Mouse (Mus musculus) C2C12 (cell line): ENCODE measurements around the gene Gm20388. TPM values are rescaled to one million over a fixed set of nuclear protein-coding genes. Genes with fewer than 3 reads are reported as not detected.

Experiments used
- H3K27me3 ChIP-seq: one replicate; pipeline ENCODE4 v1.6.1; 2011; ENCODE audit not compliant: control insufficient read depth, insufficient read depth, insufficient read length
- H3K36me3 ChIP-seq: one replicate; pipeline ENCODE4 v1.6.1; 2011; ENCODE audit not compliant: control insufficient read depth, insufficient read depth
- H3K4me3 ChIP-seq: one replicate; pipeline ENCODE4 v1.5.1; 2011; ENCODE audit warnings: mild to moderate bottlenecking, control low read depth; ENCODE audit not compliant: poor library complexity, insufficient read depth, severe bottlenecking
- H3K79me2 ChIP-seq: one replicate; pipeline ENCODE4 v1.6.1; 2011; ENCODE audit not compliant: control insufficient read depth, insufficient read depth
- H3K79me3 ChIP-seq: one replicate; pipeline ENCODE4 v1.6.1; 2011; ENCODE audit warnings: low read depth, control low read depth
- H3ac ChIP-seq: one replicate; pipeline ENCODE3; 2011; ENCODE audit warnings: low read depth; ENCODE audit not compliant: control insufficient read depth, insufficient read length
- CEBPB ChIP-seq: IDR thresholded peaks from one replicate; pipeline ENCODE4 v1.6.1; 2011; ENCODE audit warnings: low read depth, mild to moderate bottlenecking, control low read depth, moderate library complexity
- CTCF ChIP-seq: IDR thresholded peaks from one replicate; pipeline ENCODE4 v1.5.1; 2011; ENCODE audit not compliant: control insufficient read depth, insufficient read depth, insufficient read length
- FOSL1 ChIP-seq: IDR thresholded peaks from one replicate; pipeline ENCODE4 v1.8.0; 2011; ENCODE audit warnings: mild to moderate bottlenecking, low read length; ENCODE audit not compliant: poor library complexity, insufficient read depth, severe bottlenecking
- MAX ChIP-seq: IDR thresholded peaks from one replicate; pipeline ENCODE4 v1.6.1; 2011; ENCODE audit warnings: mild to moderate bottlenecking, control low read depth
- MYOD1 ChIP-seq: IDR thresholded peaks from one replicate; pipeline ENCODE4 v1.6.1; 2011; ENCODE audit warnings: low read depth; ENCODE audit not compliant: control insufficient read depth, insufficient read length
- MYOG ChIP-seq: IDR thresholded peaks from one replicate; pipeline ENCODE4 v1.6.1; 2011; ENCODE audit not compliant: control insufficient read depth, insufficient read length; ENCODE audit errors: extremely low read depth
- USF1 ChIP-seq: IDR thresholded peaks from one replicate; pipeline ENCODE4 v1.6.1; 2011; ENCODE audit warnings: low read depth, mild to moderate bottlenecking, control low read depth, moderate library complexity
- polyA plus RNA-seq: library from polyadenylated mRNA; unstranded; fragments of >200 nt; fragmentation: generic; extraction: Trizol; gene quantifications from one replicate; pipeline ENCODE4 v1.2.1, GENCODE M21; 2012; ENCODE audit warnings: missing spikeins

Gene Gm20388
- polyA plus RNA-seq, 1 experiment, result 15.0 TPM

DNA sequence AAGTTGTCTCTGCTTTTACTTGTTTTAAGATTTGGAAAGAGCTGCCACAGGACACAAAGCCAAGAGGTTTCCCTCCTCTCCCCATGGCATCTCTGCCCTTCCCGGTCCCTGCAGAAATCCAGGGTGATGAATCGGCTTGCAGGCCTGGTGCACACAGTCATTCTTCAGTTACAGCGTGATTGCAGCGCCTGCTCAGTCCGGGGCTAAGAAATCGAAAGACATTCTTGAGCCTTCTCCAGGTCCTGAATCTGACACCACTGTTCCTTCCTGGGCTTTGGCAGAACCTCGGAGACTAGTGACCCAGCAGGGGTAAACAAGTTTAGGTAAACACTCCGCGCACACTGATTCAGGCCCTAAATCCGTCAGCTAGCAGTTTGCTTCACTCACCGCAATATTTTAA, 991.7 kb downstream of the Gm20388 start:
- H3K27me3 ChIP-seq, result peaks cover 61% of the 10 kb centered on the region
- TF ChIP-seq MYOD1, result no peak
- no peak for TF ChIP-seq MAX
- no peak for TF ChIP-seq CTCF
- no peak for TF ChIP-seq FOSL1
- TF ChIP-seq CEBPB, result no peak
- no peak for TF ChIP-seq MYOG
- no peak for TF ChIP-seq USF1
- H3K36me3 ChIP-seq, result no peaks in the 10 kb centered on the region

DNA sequence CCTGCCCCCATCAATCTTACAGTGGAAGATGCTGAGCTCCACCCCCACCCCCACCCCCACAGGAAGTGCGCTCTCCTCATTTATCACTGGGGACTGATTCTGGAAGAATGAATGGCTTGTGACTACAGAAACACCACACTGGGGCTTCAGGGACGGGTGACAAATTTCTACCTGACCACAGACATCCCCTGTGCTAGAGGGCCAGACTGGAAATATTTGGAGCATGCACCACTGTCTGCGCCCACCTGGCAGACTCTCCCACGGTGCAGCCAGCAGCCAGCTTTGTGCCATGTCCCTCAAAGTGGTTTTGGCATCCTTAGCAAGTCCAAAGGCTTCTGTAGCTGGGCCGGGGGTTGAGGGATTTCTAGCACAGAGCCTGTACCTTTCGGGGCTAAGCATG, 997.0 kb downstream of the Gm20388 start:
- Histone ChIP-seq H3K36me3 (no peaks in the 10 kb centered on the region), H3K79me3 (no peaks in the 10 kb centered on the region), H3K4me3 (no peak overlapping the region), H3K79me2 (no peaks in the 10 kb centered on the region), H3ac (no peak overlapping the region), H3K27me3 (peaks cover 47% of the 10 kb centered on the region)
- TF ChIP-seq MYOG (no peak), CTCF (no peak), MAX (no peak), MYOD1 (no peak), USF1 (no peak), CEBPB (no peak), FOSL1 (no peak)

More for the DNA sequence above, 991.7 kb downstream of the Gm20388 start:
- Histone ChIP-seq H3K79me2 (no peaks in the 10 kb centered on the region), H3K4me3 (no peak overlapping the region), H3K79me3 (no peaks in the 10 kb centered on the region), H3ac (no peak overlapping the region)

DNA sequence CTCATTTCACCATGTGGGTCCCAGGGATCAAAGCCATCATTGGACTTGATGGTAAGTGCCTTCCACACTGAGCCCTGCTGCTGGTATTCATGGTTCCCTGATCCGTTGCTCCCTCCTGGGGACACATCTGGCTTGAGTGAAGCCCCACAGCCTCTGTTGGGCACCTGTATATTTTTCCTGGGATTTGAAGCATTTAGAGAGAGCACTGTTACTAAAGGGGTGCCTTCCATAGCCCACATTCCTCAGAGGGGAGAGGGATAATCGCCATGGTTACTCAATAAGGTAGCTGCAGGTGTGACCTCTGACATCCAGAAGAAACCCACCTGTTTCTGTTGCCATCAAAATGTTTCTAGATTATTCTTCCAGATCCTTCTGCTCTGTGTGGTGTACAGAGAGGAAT, 1000.3 kb downstream of the Gm20388 start:
- Histone ChIP-seq H3K27me3 (peaks cover 56% of the 10 kb centered on the region), H3ac (no peak overlapping the region), H3K4me3 (no peak overlapping the region), H3K79me3 (no peaks in the 10 kb centered on the region), H3K79me2 (no peaks in the 10 kb centered on the region), H3K36me3 (no peaks in the 10 kb centered on the region)
- TF ChIP-seq CTCF (no peak), CEBPB (no peak)

DNA sequence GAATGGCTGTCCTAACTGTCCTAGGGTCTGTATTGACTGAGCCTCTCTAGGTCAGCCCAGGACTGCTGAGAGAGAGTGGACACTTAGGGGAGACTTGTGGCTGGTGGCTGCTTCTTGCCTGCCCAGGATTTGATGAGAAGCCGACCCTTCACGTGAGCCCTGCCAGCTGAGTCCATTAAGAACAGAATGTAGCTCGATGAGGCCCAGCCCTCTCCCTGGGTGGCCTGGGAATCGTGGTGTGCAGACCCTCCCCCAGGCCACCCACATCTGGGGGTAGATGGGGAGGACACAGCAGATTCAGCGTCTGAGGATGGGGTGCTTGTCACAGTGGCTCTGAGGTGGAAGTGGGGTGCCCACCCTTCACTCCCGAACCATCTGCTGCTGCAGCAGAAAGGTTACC, 1001.8 kb downstream of the Gm20388 start:
- no peaks in the 10 kb centered on the region for H3K36me3 ChIP-seq
- H3K79me3 ChIP-seq, result no peaks in the 10 kb centered on the region
- TF ChIP-seq CEBPB (no peak), MYOD1 (no peak), USF1 (no peak), MYOG (no peak)
- peaks cover 71% of the 10 kb centered on the region for H3K27me3 ChIP-seq
- no peak overlapping the region for H3ac ChIP-seq
- H3K79me2 ChIP-seq, result no peaks in the 10 kb centered on the region
- H3K4me3 ChIP-seq, result no peak overlapping the region

DNA sequence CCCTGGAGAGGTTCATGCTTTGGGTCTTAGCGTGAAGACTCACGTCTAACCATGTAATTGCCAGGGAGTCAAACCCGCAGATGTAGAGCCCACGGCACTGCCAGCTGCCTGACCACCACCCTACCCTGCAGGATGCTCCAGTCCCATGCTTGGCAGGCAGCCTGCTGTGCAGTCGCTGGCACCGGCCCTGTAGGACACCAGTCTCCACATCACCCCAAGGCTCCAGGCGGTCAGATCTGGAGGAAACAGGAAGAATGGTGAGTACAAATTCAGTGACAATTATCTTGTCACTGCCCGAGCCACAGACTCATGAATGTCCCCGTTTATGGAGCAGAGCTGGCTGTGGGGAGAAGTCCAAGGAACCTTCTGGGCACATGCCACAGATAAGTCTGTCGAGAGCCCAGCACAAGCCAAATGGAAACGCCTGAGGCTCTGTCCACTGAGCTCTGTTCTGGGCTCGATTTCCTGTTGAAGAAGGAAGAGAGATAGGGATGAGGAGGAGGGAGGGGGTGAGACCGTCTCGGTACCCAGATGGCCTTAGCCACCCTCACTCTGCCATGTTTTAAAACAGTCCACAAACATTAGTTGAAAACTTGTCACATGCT, 1006.3 kb downstream of the Gm20388 start:
- H3K27me3 ChIP-seq, result peaks cover 86% of the 10 kb centered on the region
- no peaks in the 10 kb centered on the region for H3K79me3 ChIP-seq
- H3K79me2 ChIP-seq, result no peaks in the 10 kb centered on the region
- no peaks in the 10 kb centered on the region for H3K36me3 ChIP-seq
- no peak overlapping the region for H3ac ChIP-seq
- TF ChIP-seq MAX, result no peak
- TF ChIP-seq USF1, result no peak
- TF ChIP-seq MYOG, result no peak
- H3K4me3 ChIP-seq, result no peak overlapping the region

DNA sequence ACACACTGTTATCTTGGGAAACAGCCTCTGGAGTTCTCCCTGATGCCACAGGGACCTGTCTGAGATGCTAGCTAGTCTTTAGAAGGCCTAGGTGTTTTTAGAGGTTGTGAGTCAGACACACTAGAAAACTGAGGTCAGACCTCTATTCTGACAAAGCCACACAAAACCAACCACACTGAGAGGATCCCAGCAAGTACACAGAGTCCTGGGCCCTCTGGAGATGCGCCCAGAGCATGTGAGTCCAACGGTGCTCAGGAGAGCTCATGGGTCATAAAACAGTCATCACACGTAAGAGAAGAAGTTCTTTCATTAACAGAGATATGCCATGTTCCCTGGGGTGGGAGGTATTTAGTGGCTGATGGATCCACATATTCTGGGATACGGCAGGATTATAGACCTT, 1009.9 kb downstream of the Gm20388 start:
- Histone ChIP-seq H3K27me3 (peaks cover 59% of the 10 kb centered on the region), H3K79me3 (no peaks in the 10 kb centered on the region), H3K4me3 (no peak overlapping the region), H3ac (no peak overlapping the region), H3K36me3 (no peaks in the 10 kb centered on the region), H3K79me2 (no peaks in the 10 kb centered on the region)
- TF ChIP-seq MYOG (no peak), MYOD1 (no peak), FOSL1 (no peak), USF1 (no peak), CTCF (no peak), MAX (no peak), CEBPB (no peak)
